Mouse (Mus musculus) Patski (cell line): ENCODE measurements at regions not wholly inside any gene's neighbourhood (a gene's known extent, or its start where the extent isn't known, plus 50 kb on each side); places are given as distances from the start of the nearest gene placed in this dataset.

Experiments
- ATAC-seq: fragments of 100-300 bp; one replicate; pipeline ENCODE4 v1.8.0; 2021
- CTCF ChIA-PET: fragments of 350-600 bp; sonication (Branson Sonifier 250); formaldehyde crosslinking; loops from one replicate; lab custom pipeline; 2022; ENCODE audit warnings: inconsistent platforms; lab: Charles Lee
- POLR2A ChIA-PET: fragments of 350-600 bp; sonication (Branson Sonifier 250); formaldehyde crosslinking; loops from one replicate; lab custom pipeline; 2022; ENCODE audit warnings: antibody characterized with exemption, inconsistent platforms; lab: Charles Lee
- DNase-seq: peaks from one replicate; pipeline ENCODE4 v3.0.0-alpha.2; 2011; ENCODE audit warnings: low read depth, low spot score
- H3K27me3 ChIP-seq: fragments of 371-371 bp; one replicate; pipeline ENCODE4 v1.5.1; 2021
- CTCF ChIP-seq: fragments of 100-300 bp; IDR thresholded peaks from one replicate; pipeline ENCODE4 v1.5.1; 2021
- in situ Hi-C: fragments of 300-500 bp; cut with MboI; formaldehyde crosslinking; loops from 3 replicates; pipeline ENCODE4 v1.11.1; 2018; ENCODE audit warnings: low pct_unique_long_range_greater_than_20kb, mixed read lengths

- H3K27me3 ChIP-seq, result peaks cover 6% of the 10 kb centered on the region
- no peak for DNase-seq
- no peak for ATAC-seq
- ChIA-PET CTCF (interaction anchor here (1.9 kb wide), 1 partner anchor 17 kb away, joined by 5 read pairs; no protein-coding TSS in a partner anchor), POLR2A (no interaction called here)
- TF ChIP-seq CTCF, result peak; percentile 39
- in situ Hi-C loops, result no loop called here
These were observed 154.4 kb upstream of the Lmcd1 start for GRCm38 (mm10) chr6:112119180-112119579.

- no peak for ATAC-seq
- in situ Hi-C loops, result no loop called here
- ChIA-PET CTCF (interaction anchor here (0.9 to 1.1 kb wide), 3 partner anchors 11 to 34 kb away, joined by 3 to 4 read pairs (median 3); no protein-coding TSS in a partner anchor), POLR2A (no interaction called here)
- peaks cover 29% of the 10 kb centered on the region for H3K27me3 ChIP-seq
- no peak for DNase-seq
- TF ChIP-seq CTCF, result peak; percentile 76
These were observed 140.0 kb upstream of the Lmcd1 start for GRCm38 (mm10) chr6:112133522-112133921.

GRCm38 (mm10) chr6:112152535-112153364, 120.8 kb upstream of the Lmcd1 start:
- ChIA-PET POLR2A (no interaction called here), CTCF (no interaction called here)
- DNase-seq (no peak), ATAC-seq (no peak)
- in situ Hi-C loops, result no loop called here
- no peak for TF ChIP-seq CTCF
- H3K27me3 ChIP-seq, result peaks cover 6% of the 10 kb centered on the region

- no peak for DNase-seq
- ATAC-seq, result no peak
- ChIA-PET POLR2A (no interaction called here), CTCF (interaction anchor here (1.1 kb wide), 1 partner anchor 33 kb away, joined by 3 read pairs; no protein-coding TSS in a partner anchor)
- in situ Hi-C loops, result no loop called here
- peaks cover 20% of the 10 kb centered on the region for H3K27me3 ChIP-seq
- no peak for TF ChIP-seq CTCF
These were observed 106.1 kb upstream of the Lmcd1 start for GRCm38 (mm10) chr6:112167487-112167886.

- DNase-seq (no peak), ATAC-seq (no peak)
- peaks cover 20% of the 10 kb centered on the region for H3K27me3 ChIP-seq
- ChIA-PET CTCF (no interaction called here), POLR2A (no interaction called here)
- in situ Hi-C loops, result no loop called here
- TF ChIP-seq CTCF, result no peak
These were observed 97.2 kb upstream of the Lmcd1 start for GRCm38 (mm10) chr6:112176344-112176743.

GRCm38 (mm10) chr6:112187636-112188035, 85.9 kb upstream of the Lmcd1 start:
- ChIA-PET POLR2A (no interaction called here), CTCF (interaction anchor here (1.8 kb wide), 1 partner anchor 10 kb away, joined by 7 read pairs; no protein-coding TSS in a partner anchor)
- in situ Hi-C loops, result no loop called here
- ATAC-seq, result no peak
- DNase-seq, result no peak
- H3K27me3 ChIP-seq, result peaks cover 4% of the 10 kb centered on the region
- no peak for TF ChIP-seq CTCF

GRCm38 (mm10) chr6:112191032-112191431, 82.5 kb upstream of the Lmcd1 start:
- DNase-seq (no peak), ATAC-seq (peak; percentile 65)
- in situ Hi-C loops, result no loop called here
- peaks cover 4% of the 10 kb centered on the region for H3K27me3 ChIP-seq
- CTCF ChIA-PET, result interaction anchor here (1.0 kb wide), 1 partner anchor 19 kb away, joined by 3 read pairs; no protein-coding TSS in a partner anchor
- POLR2A ChIA-PET, result no interaction called here
- TF ChIP-seq CTCF, result peak; percentile 92

- no peak for DNase-seq
- H3K27me3 ChIP-seq, result peaks cover 4% of the 10 kb centered on the region
- CTCF ChIA-PET, result interaction anchor here (0.8 to 3.5 kb wide), 11 partner anchors 9 to 185 kb away, joined by 3 to 28 read pairs (median 5); no protein-coding TSS in a partner anchor
- peak; percentile 85 for ATAC-seq
- in situ Hi-C loops, result no loop called here
- POLR2A ChIA-PET, result no interaction called here
- peak; percentile 92 for TF ChIP-seq CTCF
These were observed 76.1 kb upstream of the Lmcd1 start for GRCm38 (mm10) chr6:112197445-112197844.

- H3K27me3 ChIP-seq, result peaks cover 4% of the 10 kb centered on the region
- POLR2A ChIA-PET, result no interaction called here
- CTCF ChIA-PET, result interaction anchor here (3.5 kb wide), 1 partner anchor 165 kb away, joined by 28 read pairs; no protein-coding TSS in a partner anchor
- no peak for DNase-seq
- no peak for ATAC-seq
- in situ Hi-C loops, result no loop called here
- no peak for TF ChIP-seq CTCF
These were observed 74.3 kb upstream of the Lmcd1 start for GRCm38 (mm10) chr6:112199241-112199640.

GRCm38 (mm10) chr6:112202120-112202519, 71.4 kb upstream of the Lmcd1 start:
- CTCF ChIA-PET, result interaction anchor here (1.0 to 1.6 kb wide), 3 partner anchors 160 to 172 kb away, joined by 3 to 4 read pairs (median 3); no protein-coding TSS in a partner anchor
- POLR2A ChIA-PET, result no interaction called here
- DNase-seq (no peak), ATAC-seq (no peak)
- no peak for TF ChIP-seq CTCF
- peaks cover 4% of the 10 kb centered on the region for H3K27me3 ChIP-seq
- in situ Hi-C loops, result loop anchor here (25.0 kb wide), 1 partner anchor 485 kb away; the partner anchor contains the start of gene Rad18

- CTCF ChIA-PET, result interaction anchor here (1.6 kb wide), 1 partner anchor 159 kb away, joined by 4 read pairs; no protein-coding TSS in a partner anchor
- DNase-seq (no peak), ATAC-seq (no peak)
- POLR2A ChIA-PET, result interaction anchor here (0.6 kb wide), 1 partner anchor 159 kb away, joined by 3 read pairs; no protein-coding TSS in a partner anchor
- no peak for TF ChIP-seq CTCF
- peaks cover 4% of the 10 kb centered on the region for H3K27me3 ChIP-seq
- in situ Hi-C loops, result loop anchor here (25.0 kb wide), 1 partner anchor 484 kb away; the partner anchor contains the start of gene Rad18
These were observed 70.2 kb upstream of the Lmcd1 start for GRCm38 (mm10) chr6:112203321-112203720.
